Mouse (Mus musculus) forebrain, embryonic 13.5 days (tissue): ENCODE measurements around the gene Gm6676. TPM values are rescaled to one million over a fixed set of nuclear protein-coding genes. Genes with fewer than 3 reads are reported as not detected.
"Not testable (repeated sequence)": the region's sequence is repeated elsewhere in the genome, so short reads cannot be mapped to it uniquely, and the experiment has no call there.

ENCODE experiments used
- ATAC-seq: fragments of 200-750 bp; cut with Nextera tagmentation; 2 replicates; pipeline ENCODE4 v1.8.0; 2017
- H3K27ac ChIP-seq: fragments of 300-500 bp; sonication (generic); 2 replicates; pipeline ENCODE4 v1.5.1; 2015; ENCODE audit warnings: inconsistent platforms, mild to moderate bottlenecking, moderate library complexity
- H3K27me3 ChIP-seq: fragments of 300-500 bp; sonication (generic); 2 replicates; pipeline ENCODE4 v1.6.1; 2015; ENCODE audit warnings: mild to moderate bottlenecking, inconsistent platforms
- H3K36me3 ChIP-seq: fragments of 300-500 bp; sonication (generic); 2 replicates; pipeline ENCODE4 v1.6.1; 2015; ENCODE audit warnings: mild to moderate bottlenecking, inconsistent platforms; ENCODE audit not compliant: poor library complexity, severe bottlenecking
- H3K4me1 ChIP-seq: fragments of 300-500 bp; sonication (generic); 2 replicates; pipeline ENCODE4 v1.6.1; 2015; ENCODE audit warnings: inconsistent platforms
- H3K4me2 ChIP-seq: fragments of 300-500 bp; sonication (generic); 2 replicates; pipeline ENCODE4 v1.6.1; 2015; ENCODE audit warnings: inconsistent platforms, mild to moderate bottlenecking, moderate library complexity
- H3K4me3 ChIP-seq: fragments of 300-500 bp; sonication (generic); 2 replicates; pipeline ENCODE4 v1.5.1; 2015; ENCODE audit warnings: mild to moderate bottlenecking, inconsistent platforms
- H3K9ac ChIP-seq: fragments of 300-500 bp; sonication (generic); 2 replicates; pipeline ENCODE4 v1.6.1; 2015; ENCODE audit warnings: mild to moderate bottlenecking, inconsistent platforms
- H3K9me3 ChIP-seq: fragments of 300-500 bp; sonication (generic); replicated peaks from 2 replicates; pipeline ENCODE4 v1.6.1; 2016; ENCODE audit warnings: inconsistent platforms
- WGBS: fragments of 180-500 bp; shearing (Covaris S2); methylation state at CpG from one replicate; pipeline ENCODE4 v1.1.7; 2015; 5-methylcytosine and 5-hydroxymethylcytosine counted together
- polyA plus RNA-seq: library from polyadenylated mRNA; unstranded; fragments of >200 nt; fragmentation: Nextera tagmentation; extraction: Ambion mirVana; gene quantifications from 2 replicates; pipeline ENCODE4 v1.2.1, GENCODE M21; 2015

The Gm6676 gene
- polyA plus RNA-seq, result not detected in 2 replicates

DNA sequence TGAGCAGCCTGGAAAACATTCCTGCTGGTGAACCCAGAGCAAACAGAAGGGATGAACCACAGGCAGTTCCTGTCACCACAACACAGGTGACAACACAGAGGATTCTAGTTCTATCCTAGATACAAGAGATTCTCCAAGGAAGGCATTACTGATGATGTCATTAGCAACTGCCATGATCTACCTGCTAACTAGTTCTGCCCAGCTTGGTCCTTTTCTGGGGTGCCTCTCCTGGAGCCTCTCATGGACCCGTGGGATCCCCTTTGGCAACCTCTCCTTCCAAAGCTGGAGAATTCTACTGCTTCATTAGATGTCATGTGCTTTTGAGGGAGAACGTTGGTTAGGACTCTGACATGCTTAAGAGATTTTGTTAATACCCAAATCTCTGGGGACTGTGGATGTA, at the start of gene Gm6676:
TSS of gene Gm6676 (minus strand) at position 101 of the 400 bp plus-strand sequence.
- H3K4me3 ChIP-seq, H3K4me2 ChIP-seq, H3K36me3 ChIP-seq, ATAC-seq, H3K27ac ChIP-seq, H3K9me3 ChIP-seq, H3K4me1 ChIP-seq, H3K9ac ChIP-seq, H3K27me3 ChIP-seq: not testable (repeated sequence)
- WGBS, result no CpG with 5 or more reads among the region's 2 CpGs

DNA sequence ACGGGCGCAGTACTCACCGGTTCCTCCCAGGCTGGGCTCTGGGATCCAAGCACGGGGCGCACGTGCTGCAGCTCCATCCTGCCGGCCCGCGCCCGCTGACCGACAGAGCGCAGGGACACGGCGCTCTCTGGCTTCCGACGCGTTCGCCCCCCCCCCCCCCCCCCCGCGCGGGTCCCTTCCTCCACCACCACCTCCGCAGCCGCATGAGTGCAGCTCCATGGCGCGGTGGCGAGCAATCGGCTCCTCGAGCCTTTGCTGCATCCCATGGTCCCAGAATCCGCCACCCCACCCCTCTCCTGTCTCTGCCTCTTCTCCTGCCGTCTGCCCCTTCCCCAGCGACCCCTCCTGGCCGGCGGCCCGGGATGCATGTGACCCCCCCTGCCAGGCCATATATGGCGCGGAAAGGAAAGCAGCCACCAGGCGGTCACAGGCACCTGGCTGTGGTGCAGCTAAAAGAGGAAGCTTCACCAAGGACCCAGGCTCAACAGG, 49.3 kb upstream of the Gm6676 start, which contains the start of gene Gm3512:
TSS of gene Gm3512 (minus strand) at position 51 of the 489 bp plus-strand sequence.
- not testable (repeated sequence) for H3K36me3 ChIP-seq, H3K9me3 ChIP-seq, H3K4me3 ChIP-seq, H3K9ac ChIP-seq, H3K4me2 ChIP-seq, H3K4me1 ChIP-seq, H3K27ac ChIP-seq, H3K27me3 ChIP-seq
- 0 out of 2 replicates have a peak, but pooled peaks have one; percentile 59 for ATAC-seq
- no CpG with 5 or more reads among the region's 37 CpGs for WGBS

DNA sequence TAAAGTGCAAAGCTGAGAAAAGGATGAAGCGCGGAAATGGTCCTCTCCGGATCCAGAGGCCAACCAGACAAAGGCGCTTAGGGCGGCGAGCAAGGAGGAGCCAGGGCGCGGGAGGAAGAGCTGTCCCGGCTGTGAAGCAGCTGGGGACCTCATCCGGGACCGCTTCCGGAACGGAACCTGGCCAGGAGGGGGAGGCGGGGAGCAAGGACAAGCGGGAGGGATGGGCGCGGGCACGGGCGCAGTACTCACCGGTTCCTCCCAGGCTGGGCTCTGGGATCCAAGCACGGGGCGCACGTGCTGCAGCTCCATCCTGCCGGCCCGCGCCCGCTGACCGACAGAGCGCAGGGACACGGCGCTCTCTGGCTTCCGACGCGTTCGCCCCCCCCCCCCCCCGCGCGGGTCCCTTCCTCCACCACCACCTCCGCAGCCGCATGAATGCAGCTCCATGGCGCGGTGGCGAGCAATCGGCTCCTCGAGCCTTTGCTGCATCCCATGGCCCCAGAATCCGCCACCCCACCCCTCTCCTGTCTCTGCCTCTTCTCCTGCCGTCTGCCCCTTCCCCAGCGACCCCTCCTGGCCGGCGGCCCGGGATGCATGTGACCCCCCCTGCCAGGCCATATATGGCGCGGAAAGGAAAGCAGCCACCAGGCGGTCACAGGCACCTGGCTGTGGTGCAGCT, 19.9 kb downstream of the Gm6676 start:
- not testable (repeated sequence) for H3K9me3 ChIP-seq, H3K27me3 ChIP-seq, H3K36me3 ChIP-seq, H3K4me1 ChIP-seq
- Histone ChIP-seq H3K27ac (peak overlapping the region; percentile 66), H3K4me2 (peak overlapping the region; percentile 58), H3K4me3 (peak overlapping the region; percentile 47), H3K9ac (peak overlapping the region; percentile 72)
- ATAC-seq, result peak; percentile 77
- 0% methylated on average over 6 of the region's 54 CpGs for WGBS

DNA sequence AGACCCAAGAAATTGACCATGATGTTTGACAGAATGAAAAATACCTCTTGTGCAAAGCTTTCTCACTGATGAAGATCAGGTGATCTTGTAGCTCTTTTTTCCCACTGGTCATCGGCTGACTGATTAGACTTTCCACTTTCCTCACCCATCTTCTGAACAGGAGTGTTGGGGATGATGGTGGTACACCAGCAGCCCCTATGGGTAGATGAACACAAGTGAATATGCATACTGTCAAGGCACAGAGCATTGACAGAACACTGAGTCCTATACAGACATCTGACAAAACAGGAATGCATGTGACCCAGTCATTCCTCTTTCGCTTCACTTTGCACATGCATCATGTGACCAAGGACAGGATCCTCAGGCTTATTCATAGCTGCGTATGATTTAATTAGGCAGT, 24.7 kb downstream of the Gm6676 start, which contains the start of gene Gm3696:
TSS of gene Gm3696 (minus strand) at position 101 of the 400 bp plus-strand sequence.
- H3K9me3 ChIP-seq, ATAC-seq, H3K4me1 ChIP-seq, H3K4me3 ChIP-seq, H3K9ac ChIP-seq, H3K36me3 ChIP-seq, H3K4me2 ChIP-seq, H3K27ac ChIP-seq, H3K27me3 ChIP-seq: not testable (repeated sequence)
- 77% methylated on average over 1 of the region's 3 CpGs for WGBS

Other genes starting within 250 kb of the Gm6676 start
- gene Gm3667, start 235.4 kb downstream of the Gm6676 start, polyA plus RNA-seq, result 2.9 and 4.5 TPM in 2 replicates
- gene Gm6356, start 151.6 kb downstream of the Gm6676 start, polyA plus RNA-seq, result not detected in 2 replicates
- gene Gm10406, start 98.0 kb downstream of the Gm6676 start, polyA plus RNA-seq, result 2.0 and 2.4 TPM in 2 replicates
- gene Gm3685, start 80.4 kb downstream of the Gm6676 start, polyA plus RNA-seq, result not detected in 2 replicates
- gene Gm3696, start 24.8 kb downstream of the Gm6676 start, polyA plus RNA-seq, result 4.0 and 4.5 TPM in 2 replicates
- gene Gm3512, start 49.1 kb upstream of the Gm6676 start, polyA plus RNA-seq, result 4.9 and 5.5 TPM in 2 replicates
- not detected in 2 replicates for gene Gm16434, start 69.1 kb upstream of the Gm6676 start, polyA plus RNA-seq
- gene Gm3727, start 139.3 kb upstream of the Gm6676 start, polyA plus RNA-seq, result not detected in 2 replicates
- 3.8 and 3.9 TPM in 2 replicates for gene Gm3739, start 189.6 kb upstream of the Gm6676 start, polyA plus RNA-seq
- gene Gm5797, start 207.0 kb upstream of the Gm6676 start, polyA plus RNA-seq, result not detected in 2 replicates
- gene Gm8374, start 239.7 kb upstream of the Gm6676 start, polyA plus RNA-seq, result not detected in 2 replicates